ENCODE assay signal across 16 mouse cellular contexts in the genomic region with DNA sequence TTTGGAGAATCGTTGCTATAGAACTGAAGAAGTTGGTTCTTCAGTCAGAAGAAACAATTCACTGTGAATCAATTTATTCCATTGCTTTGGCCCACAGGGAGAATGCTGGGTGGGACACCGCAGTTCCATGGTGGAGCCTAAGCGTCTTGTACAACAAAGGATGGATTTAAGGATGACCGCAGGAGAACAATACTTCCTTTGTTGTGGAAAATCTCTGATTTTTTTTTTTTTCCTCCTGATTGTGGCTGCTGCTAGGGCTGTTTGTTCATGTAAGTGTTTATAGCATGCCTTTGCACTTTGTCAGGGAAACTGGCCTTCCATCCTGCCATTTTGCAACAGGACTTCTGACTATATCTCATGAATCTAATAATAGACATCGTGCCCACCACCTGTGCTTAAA.
"Had no signal": no experiment of that assay in that cellular context is flagged by ENCODE, and none has a peak within 500 bp of the region (broad histone marks: within the 10 kb centered on the region; RNA-seq: fewer than 3 reads in every experiment).

No protein-coding gene starts in this region.

- H3K4me1 ChIP-seq: kidney, embryonic 15.5 days; limb, embryonic 10.5 days; liver, embryonic 15.5 days; megakaryocyte, embryonic 14.5 days; neural tube, embryonic 12.5 days had no signal

- H3K9me3 ChIP-seq: kidney, embryonic 15.5 days; limb, embryonic 10.5 days; liver, embryonic 15.5 days; megakaryocyte, embryonic 14.5 days; midbrain, embryonic 13.5 days; neural tube, embryonic 12.5 days had no signal

- H3K4me2 ChIP-seq: kidney, embryonic 15.5 days; liver, embryonic 11.5 days; liver, embryonic 15.5 days; lung, embryonic 14.5 days; midbrain, embryonic 13.5 days; neural tube, embryonic 12.5 days had no signal

- H3K27ac ChIP-seq: kidney, embryonic 15.5 days; left cerebral cortex, adult 2 months; limb, embryonic 10.5 days; liver, embryonic 15.5 days; macrophage; midbrain, embryonic 13.5 days; neural tube, embryonic 12.5 days had no signal

- DNase-seq: kidney, adult 2 months; kidney, postnatal 14 days; lung, embryonic 14.5 days; lung, postnatal 14 days; right cerebral cortex, postnatal 25 days; thymus, adult 2 months; thymus, postnatal 25 days had no signal

- H3K36me3 ChIP-seq: kidney, embryonic 15.5 days; limb, embryonic 10.5 days; liver, embryonic 15.5 days; midbrain, embryonic 13.5 days; neural tube, embryonic 12.5 days had no signal

- H3K27me3 ChIP-seq: kidney, embryonic 15.5 days; liver, embryonic 15.5 days; megakaryocyte, embryonic 14.5 days; midbrain, embryonic 13.5 days; neural tube, embryonic 12.5 days had no signal

- H3K4me3 ChIP-seq: kidney, embryonic 15.5 days; left cerebral cortex, adult 2 months; limb, embryonic 10.5 days; liver, embryonic 15.5 days; megakaryocyte, embryonic 14.5 days; midbrain, embryonic 13.5 days; neural tube, embryonic 12.5 days had no signal

- H3K9ac ChIP-seq: kidney, embryonic 15.5 days; liver, embryonic 15.5 days; lung, embryonic 14.5 days; midbrain, embryonic 13.5 days; neural tube, embryonic 12.5 days had no signal

- ATAC-seq: midbrain, embryonic 13.5 days had no signal
